32 mouse cellular contexts compared by ENCODE assay signal in the genomic region with DNA sequence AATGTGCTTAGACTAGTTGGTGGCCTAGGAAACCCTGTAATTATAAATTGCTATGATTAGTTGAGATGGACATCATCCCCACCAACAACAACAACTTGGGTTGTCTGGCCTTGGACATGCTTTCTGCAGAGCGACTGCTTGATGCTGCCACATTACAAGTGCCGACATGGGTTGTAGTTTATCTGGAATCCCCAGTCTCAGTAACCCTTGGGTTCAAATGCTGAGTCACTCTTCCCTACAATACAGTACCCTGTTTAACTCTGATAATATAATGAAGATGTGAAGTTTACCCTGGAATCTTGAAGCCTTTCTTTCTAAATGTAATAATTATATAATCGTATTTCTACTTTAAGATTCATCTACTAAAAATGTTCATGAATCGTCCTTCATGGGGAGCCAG. TPM values are rescaled to one million over a fixed set of nuclear protein-coding genes. Genes with fewer than 3 reads are reported as not detected.
A peak's percentile ranks its signal among the peaks of the same experiment; 100 is the strongest.
DNase-seq lines count a peak whose midpoint lies in the region; ATAC-seq lines count a peak whose summit lies in the region.
"Had no signal": no experiment of that assay in that cellular context is flagged by ENCODE, and none has a peak within 500 bp of the region (broad histone marks: within the 10 kb centered on the region; RNA-seq: fewer than 3 reads in every experiment).

No protein-coding gene starts in this region.

- no peak overlapping the region for H3K9ac ChIP-seq in heart, embryonic 11.5 days (ENCODE audit: low read depth, low read length)
- no peak overlapping the region for H3K9ac ChIP-seq in liver, embryonic 13.5 days
- H3K9ac ChIP-seq: heart, embryonic 13.5 days; lung, embryonic 14.5 days; midbrain, embryonic 12.5 days; neural tube, embryonic 13.5 days had no signal

- peak; percentile 76; the same call in 1 of the 2 replicates for ATAC-seq in heart, embryonic 11.5 days (replicated peaks; ENCODE audit: insufficient number of reproducible peaks, low FRiP score, low TSS enrichment)
- ATAC-seq in liver, embryonic 13.5 days (ENCODE audit: low read depth) = peak; percentile 81
- peak; percentile 77 for ATAC-seq in megakaryocyte progenitor cell, adult 5-6 weeks (replicated peaks; ENCODE audit: poor library complexity)
- ATAC-seq: activated CD4-positive, CD25-positive, alpha-beta regulatory T cell, adult 4 months; forebrain, embryonic 16.5 days; hindbrain, embryonic 16.5 days had no signal

- no peaks in the 10 kb centered on the region for H3K9me3 ChIP-seq in heart, embryonic 11.5 days (replicated peaks; ENCODE audit: control insufficient read depth, low read length)
- no peaks in the 10 kb centered on the region for H3K9me3 ChIP-seq in liver, embryonic 13.5 days (replicated peaks)
- no peaks in the 10 kb centered on the region for H3K9me3 ChIP-seq in hindbrain, embryonic 10.5 days
- H3K9me3 ChIP-seq: heart, embryonic 13.5 days; midbrain, embryonic 12.5 days; neural tube, embryonic 13.5 days had no signal

- H3K4me3 ChIP-seq in heart, embryonic 11.5 days (ENCODE audit: low read depth, low read length) = no peak overlapping the region
- H3K4me3 ChIP-seq in liver, embryonic 13.5 days (replicated peaks) = no peak overlapping the region
- H3K4me3 ChIP-seq in hindbrain, embryonic 10.5 days = no peak overlapping the region
- H3K4me3 ChIP-seq: heart, embryonic 13.5 days; midbrain, embryonic 12.5 days; myocyte; neural tube, embryonic 13.5 days had no signal

- H3K4me1 ChIP-seq in heart, embryonic 11.5 days (ENCODE audit: control insufficient read depth, insufficient read depth, low read length) = no peaks in the 10 kb centered on the region
- 0 out of 2 replicates have a peak, but pooled peaks cover 10% of the 10 kb centered on the region for H3K4me1 ChIP-seq in liver, embryonic 13.5 days (replicated peaks)
- H3K4me1 ChIP-seq in hindbrain, embryonic 10.5 days (replicated peaks) = no peaks in the 10 kb centered on the region
- H3K4me1 ChIP-seq: heart, embryonic 13.5 days; midbrain, embryonic 12.5 days; neural tube, embryonic 13.5 days had no signal

- DNase-seq in heart, adult 9 months (ENCODE audit: low spot score in 2 of 2) = no peak
- DNase-seq in c-Kit-positive CD71-positive TER-119-positive erythroid progenitor cells, embryonic 14.5 days (ENCODE audit: low spot score) = peak; percentile 37
- DNase-seq in liver, embryonic 13.5 days = peak; percentile 8
- DNase-seq in layer of hippocampus, adult 18-20 months (ENCODE audit: low spot score in 2 of 2) = no peak
- DNase-seq in hindbrain, embryonic 10.5 days (ENCODE audit: low spot score) = no peak
- DNase-seq in gastrocnemius, postnatal 4 days (ENCODE audit: low spot score in 2 of 2) = no peak
- DNase-seq: adrenal gland, adult 2 months; adrenal gland, postnatal 36 days; cerebellum, adult 8-10 months; cerebellum, postnatal 25 days; gastrocnemius, postnatal 14 days; heart, adult 11 months; heart, postnatal 10 days; kidney, adult 2 months; kidney, postnatal 36 days; left cerebral cortex, postnatal 4 days; lung, embryonic 14.5 days; lung, postnatal 14 days; thymus, adult 2 months; thymus, postnatal 36 days had no signal

- no peak overlapping the region for H3K4me2 ChIP-seq in heart, embryonic 11.5 days
- H3K4me2 ChIP-seq in liver, embryonic 13.5 days = no peak overlapping the region
- H3K4me2 ChIP-seq: heart, embryonic 13.5 days; lung, embryonic 14.5 days; midbrain, embryonic 12.5 days; neural tube, embryonic 13.5 days had no signal

- H3K36me3 ChIP-seq in heart, embryonic 11.5 days (ENCODE audit: control insufficient read depth, insufficient read depth, low read length) = no peaks in the 10 kb centered on the region
- no peaks in the 10 kb centered on the region for H3K36me3 ChIP-seq in liver, embryonic 13.5 days
- no peaks in the 10 kb centered on the region for H3K36me3 ChIP-seq in hindbrain, embryonic 10.5 days
- H3K36me3 ChIP-seq: heart, embryonic 13.5 days; midbrain, embryonic 12.5 days; neural tube, embryonic 13.5 days had no signal

- H3K27ac ChIP-seq in heart, embryonic 11.5 days (ENCODE audit: low read depth, low read length) = no peak overlapping the region
- no peak overlapping the region for H3K27ac ChIP-seq in liver, embryonic 13.5 days
- no peak overlapping the region for H3K27ac ChIP-seq in hindbrain, embryonic 10.5 days
- H3K27ac ChIP-seq: heart, embryonic 13.5 days; midbrain, embryonic 12.5 days; neural tube, embryonic 13.5 days had no signal

- 81% methylated on average over 4 of the region's 4 CpGs for WGBS in heart, embryonic 11.5 days (ENCODE audit: insufficient replicate concordance)
- WGBS in liver, embryonic 13.5 days (ENCODE audit: insufficient replicate concordance) = 51% methylated on average over 4 of the region's 4 CpGs
- 93% methylated on average over 4 of the region's 4 CpGs for WGBS in hindbrain, embryonic 10.5 days

- no peaks in the 10 kb centered on the region for H3K27me3 ChIP-seq in heart, embryonic 11.5 days (ENCODE audit: control insufficient read depth, insufficient read depth, low read length)
- no peaks in the 10 kb centered on the region for H3K27me3 ChIP-seq in liver, embryonic 13.5 days
- H3K27me3 ChIP-seq in hindbrain, embryonic 10.5 days (ENCODE audit: insufficient read depth, poor library complexity, severe bottlenecking) = no peaks in the 10 kb centered on the region
- H3K27me3 ChIP-seq: CH12.LX; heart, embryonic 13.5 days; midbrain, embryonic 12.5 days; neural tube, embryonic 13.5 days had no signal

RNA-seq across cellular contexts. Expression of gene Nfia, which starts 44.0 kb away (rescaled TPM):
- 27.5 and 33.7 TPM in 2 replicates for polyA plus RNA-seq in heart, embryonic 11.5 days (2014; fragmentation: Nextera tagmentation; extraction: Ambion mirVana)
- 3.0 and 3.8 TPM in 2 replicates for polyA plus RNA-seq in liver, embryonic 13.5 days (2015; fragmentation: Nextera tagmentation; extraction: Ambion mirVana)
- 21.5 and 35.1 TPM in 2 replicates for total RNA-seq in megakaryocyte progenitor cell, adult 5-6 weeks (2015)
- 1.5 and 3.9 TPM in 2 replicates for total RNA-seq in megakaryocyte progenitor cell, adult 5-6 weeks (2017)
- total RNA-seq in layer of hippocampus, adult 18-20 months (2021) = 10 to 100 TPM; 94.5 to 95.9 TPM
- polyA plus RNA-seq in hindbrain, embryonic 10.5 days (2016; fragmentation: Nextera tagmentation; extraction: Ambion mirVana) = 10.9 and 17.5 TPM in 2 replicates
- total RNA-seq in gastrocnemius, postnatal 4 days (2021) = 100 to 1,000 TPM; 166 to 173 TPM
- total RNA-seq: CH12.LX had no signal

RNA-seq across cellular contexts. Expression of gene E130114P18Rik, which starts 49.4 kb away (rescaled TPM):
- polyA plus RNA-seq in heart, embryonic 11.5 days (2014; fragmentation: Nextera tagmentation; extraction: Ambion mirVana) = 0.72 and 0.73 TPM in 2 replicates
- polyA plus RNA-seq in liver, embryonic 13.5 days (2015; fragmentation: Nextera tagmentation; extraction: Ambion mirVana) = 0.09 TPM in 1 of 2 replicates, not detected in the other
- total RNA-seq in megakaryocyte progenitor cell, adult 5-6 weeks (2015) = not detected in 2 replicates
- total RNA-seq in megakaryocyte progenitor cell, adult 5-6 weeks (2017) = not detected in 2 replicates
- total RNA-seq in layer of hippocampus, adult 18-20 months (2021) = 1 to 10 TPM; 6.9 to 7.6 TPM
- polyA plus RNA-seq in hindbrain, embryonic 10.5 days (2016; fragmentation: Nextera tagmentation; extraction: Ambion mirVana) = 12.7 and 18.4 TPM in 2 replicates
- total RNA-seq in gastrocnemius, postnatal 4 days (2021) = 1 to 10 TPM; 3.6 to 4.4 TPM
- total RNA-seq: adrenal gland, adult 2 months; adrenal gland, postnatal 36 days; CH12.LX; ES-E14 had no signal
- polyA plus RNA-seq: activated CD4-positive, CD25-positive, alpha-beta regulatory T cell, adult 4 months; C2C12; myocyte had no signal

Comparison
In these comparisons a context has a peak if more than half of its experiments do, and no peak if none do; other contexts are left out.
1. DNase-seq: peak in c-Kit-positive CD71-positive TER-119-positive erythroid progenitor cells, embryonic 14.5 days (single experiment) and liver, embryonic 13.5 days (single experiment); none in heart, adult 9 months (0 of 2), layer of hippocampus, adult 18-20 months (0 of 2), hindbrain, embryonic 10.5 days (single experiment) and gastrocnemius, postnatal 4 days (0 of 2).
2. RNA of gene E130114P18Rik, which starts 49.4 kb away (total RNA-seq): 6.9 to 7.6 TPM in layer of hippocampus, adult 18-20 months and 3.6 to 4.4 TPM in gastrocnemius, postnatal 4 days; not detected in megakaryocyte progenitor cell, adult 5-6 weeks; every median in the first group is over 4 times any median in the second.
3. Peak in every context shown above with its lines, with median percentiles within 50 percentile points of each other: ATAC-seq.